Mouse (Mus musculus) bone marrow macrophage, adult 2 months (primary cell): ENCODE measurements at regions not wholly inside any gene's neighbourhood (a gene's known extent, or its start where the extent isn't known, plus 50 kb on each side); places are given as distances from the start of the nearest gene placed in this dataset.

Source experiments
- CTCF ChIP-seq: IDR thresholded peaks from 2 replicates; pipeline ENCODE4 v1.5.1; 2012; ENCODE audit warnings: low read depth, mild to moderate bottlenecking, low read length, moderate library complexity
- POLR2A ChIP-seq: IDR thresholded peaks from 2 replicates; pipeline ENCODE4 v1.6.1; 2012; ENCODE audit warnings: mild to moderate bottlenecking, low read depth, low read length, borderline replicate concordance

DNA sequence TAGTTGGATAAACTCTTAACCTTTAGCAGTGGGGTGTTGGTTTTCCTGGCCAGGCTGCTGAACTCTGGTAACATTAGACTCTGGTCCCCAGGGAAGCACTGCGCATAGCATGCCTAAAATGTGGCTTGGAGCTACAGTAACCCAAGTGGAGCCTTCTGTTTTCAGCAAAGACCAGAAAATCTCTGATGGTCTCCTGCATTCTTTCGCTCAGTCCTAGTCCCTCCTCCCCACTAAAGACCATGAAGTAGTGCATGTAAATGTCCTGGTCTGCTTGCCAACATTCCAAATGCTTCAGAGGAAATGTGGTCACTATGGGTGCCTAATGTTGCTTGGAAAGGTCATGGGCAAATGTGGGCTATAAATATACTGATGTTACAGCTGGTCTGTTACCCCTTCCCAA is 507.5 kb downstream of the Gm826 start:
- TF ChIP-seq POLR2A (no peak), CTCF (no peak)
